Mouse (Mus musculus) intestine, embryonic 15.5 days (tissue): ENCODE measurements around the gene Mpdu1. TPM values are rescaled to one million over a fixed set of nuclear protein-coding genes. Genes with fewer than 3 reads are reported as not detected.
A peak's percentile ranks its signal among the peaks of the same experiment; 100 is the strongest.
"Not testable (repeated sequence)": the region's sequence is repeated elsewhere in the genome, so short reads cannot be mapped to it uniquely, and the experiment has no call there.

Experiments used
- ATAC-seq: fragments of 200-750 bp; cut with Nextera tagmentation; 2 replicates; pipeline ENCODE4 v1.8.0; 2017; ENCODE audit warnings: moderate TSS enrichment, moderate library complexity
- H3K27ac ChIP-seq: fragments of 300-500 bp; sonication (generic); 2 replicates; pipeline ENCODE4 v1.5.1; 2015; ENCODE audit warnings: mild to moderate bottlenecking, inconsistent platforms
- H3K27me3 ChIP-seq: fragments of 300-500 bp; sonication (generic); replicated peaks from 2 replicates; pipeline ENCODE4 v1.6.1; 2015; ENCODE audit warnings: inconsistent platforms
- H3K36me3 ChIP-seq: fragments of 300-500 bp; sonication (generic); 2 replicates; pipeline ENCODE4 v1.6.1; 2015; ENCODE audit warnings: inconsistent platforms
- H3K4me1 ChIP-seq: fragments of 300-500 bp; sonication (generic); replicated peaks from 2 replicates; pipeline ENCODE4 v1.6.1; 2015; ENCODE audit warnings: inconsistent platforms
- H3K4me2 ChIP-seq: fragments of 300-500 bp; sonication (generic); replicated peaks from 2 replicates; pipeline ENCODE4 v1.6.1; 2015; ENCODE audit warnings: mild to moderate bottlenecking, inconsistent platforms
- H3K4me3 ChIP-seq: fragments of 300-500 bp; sonication (generic); replicated peaks from 2 replicates; pipeline ENCODE4 v1.5.1; 2015; ENCODE audit warnings: inconsistent platforms
- H3K9ac ChIP-seq: fragments of 300-500 bp; sonication (generic); 2 replicates; pipeline ENCODE4 v1.6.1; 2015; ENCODE audit warnings: inconsistent platforms
- H3K9me3 ChIP-seq: fragments of 300-500 bp; sonication (generic); 2 replicates; pipeline ENCODE4 v1.6.1; 2016; ENCODE audit warnings: inconsistent platforms
- WGBS: fragments of 180-500 bp; shearing (Covaris S2); methylation state at CpG from one replicate; pipeline ENCODE4 v1.1.7; 2015; 5-methylcytosine and 5-hydroxymethylcytosine counted together
- polyA plus RNA-seq: library from polyadenylated mRNA; unstranded; fragments of >200 nt; fragmentation: Nextera tagmentation; extraction: Ambion mirVana; gene quantifications from 2 replicates; pipeline ENCODE4 v1.2.1, GENCODE M21; 2015

The Mpdu1 gene
- polyA plus RNA-seq, 1 experiment from 2014 or later, result 60.9 TPM

DNA sequence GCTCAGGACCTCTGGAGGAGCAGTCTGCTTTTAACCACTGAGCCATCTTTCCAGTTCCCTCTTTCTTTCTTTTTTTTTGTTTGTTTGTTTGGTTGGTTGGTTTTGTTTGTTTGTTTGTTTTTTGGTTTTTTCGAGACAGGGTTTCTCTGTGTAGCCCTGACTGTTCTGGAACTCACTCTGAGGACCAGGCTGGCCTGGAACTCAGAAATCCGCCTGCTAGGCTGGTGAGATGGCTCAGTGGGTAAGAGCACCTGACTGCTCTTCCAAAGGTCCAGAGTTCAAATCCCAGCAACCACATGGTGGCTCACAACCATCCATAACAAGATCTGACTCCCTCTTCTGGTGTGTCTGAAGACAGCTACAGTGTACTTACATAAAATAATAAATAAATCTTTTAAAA, 38.1 kb downstream of the Mpdu1 start:
- not testable (repeated sequence) for H3K9ac ChIP-seq, H3K4me3 ChIP-seq, H3K27ac ChIP-seq, H3K9me3 ChIP-seq, H3K36me3 ChIP-seq, H3K27me3 ChIP-seq, H3K4me2 ChIP-seq, ATAC-seq, H3K4me1 ChIP-seq
- WGBS, result 90% methylated on average over 2 of the region's 2 CpGs

DNA sequence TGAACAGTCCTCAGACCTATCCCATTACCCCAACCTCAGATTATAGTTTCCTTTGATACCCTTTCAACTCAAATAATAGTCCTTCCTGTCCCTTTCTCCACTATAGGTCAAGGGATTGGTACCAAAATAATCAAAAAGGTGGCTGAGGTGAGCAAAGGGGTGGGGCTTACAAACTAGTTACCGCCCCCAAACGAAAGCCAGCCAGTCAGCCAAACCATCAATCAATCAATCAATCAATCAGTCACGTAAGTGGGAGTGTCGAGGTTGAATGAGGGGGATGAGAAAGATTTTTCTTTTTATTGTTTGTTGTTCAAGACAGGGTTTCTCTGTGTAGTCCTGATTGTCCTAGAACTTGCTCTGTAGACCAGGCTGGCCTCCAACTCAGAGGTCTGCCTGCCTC, 39.4 kb downstream of the Mpdu1 start:
- Histone ChIP-seq H3K4me2 (peak overlapping the region; percentile 81), H3K36me3 (no peaks in the 10 kb centered on the region), H3K4me3 (no peak overlapping the region), H3K27ac (no peak overlapping the region), H3K9ac (no peak overlapping the region), H3K27me3 (no peaks in the 10 kb centered on the region), H3K9me3 (no peaks in the 10 kb centered on the region), H3K4me1 (peaks cover 10% of the 10 kb centered on the region; the same call in 1 of the 2 replicates)
- no peak for ATAC-seq
- WGBS, result 78% methylated on average over 4 of the region's 4 CpGs

GRCm38 (mm10) chr11:69622406-69622805, 40.0 kb downstream of the Mpdu1 start:
- Histone ChIP-seq H3K27ac (0 out of 2 replicates have a peak overlapping the region, but pooled peaks have one; percentile 66), H3K9ac (peak overlapping the region; percentile 71), H3K4me3 (peak overlapping the region; percentile 55), H3K4me1 (peaks cover 10% of the 10 kb centered on the region; the same call in 1 of the 2 replicates), H3K36me3 (no peaks in the 10 kb centered on the region), H3K4me2 (peak overlapping the region; percentile 81), H3K27me3 (no peaks in the 10 kb centered on the region), H3K9me3 (no peaks in the 10 kb centered on the region)
- no peak; the same call in 1 of the 2 replicates for ATAC-seq
- 19% methylated on average over 6 of the region's 6 CpGs for WGBS

- no peaks in the 10 kb centered on the region for H3K27me3 ChIP-seq
- H3K36me3 ChIP-seq, result no peaks in the 10 kb centered on the region
- H3K4me1 ChIP-seq, result peaks cover 10% of the 10 kb centered on the region; the same call in 1 of the 2 replicates
- peak; percentile 88 for ATAC-seq
- peak within 1 kb of the TSS; percentile 71 for H3K9ac ChIP-seq
- peak within 1 kb of the TSS; percentile 55 for H3K4me3 ChIP-seq
- peak within 1 kb of the TSS; percentile 81 for H3K4me2 ChIP-seq
- 3% methylated on average over 20 of the region's 20 CpGs for WGBS
- H3K9me3 ChIP-seq, result no peaks in the 10 kb centered on the region
- H3K27ac ChIP-seq, result peak within 1 kb of the TSS; percentile 66
Measured at GRCm38 (mm10) chr11:69621571-69622268, 40.7 kb downstream of the Mpdu1 start, which contains the start of gene Sat2. Gene Sat2, plus strand, starts transcription at chr11:69622024.

DNA sequence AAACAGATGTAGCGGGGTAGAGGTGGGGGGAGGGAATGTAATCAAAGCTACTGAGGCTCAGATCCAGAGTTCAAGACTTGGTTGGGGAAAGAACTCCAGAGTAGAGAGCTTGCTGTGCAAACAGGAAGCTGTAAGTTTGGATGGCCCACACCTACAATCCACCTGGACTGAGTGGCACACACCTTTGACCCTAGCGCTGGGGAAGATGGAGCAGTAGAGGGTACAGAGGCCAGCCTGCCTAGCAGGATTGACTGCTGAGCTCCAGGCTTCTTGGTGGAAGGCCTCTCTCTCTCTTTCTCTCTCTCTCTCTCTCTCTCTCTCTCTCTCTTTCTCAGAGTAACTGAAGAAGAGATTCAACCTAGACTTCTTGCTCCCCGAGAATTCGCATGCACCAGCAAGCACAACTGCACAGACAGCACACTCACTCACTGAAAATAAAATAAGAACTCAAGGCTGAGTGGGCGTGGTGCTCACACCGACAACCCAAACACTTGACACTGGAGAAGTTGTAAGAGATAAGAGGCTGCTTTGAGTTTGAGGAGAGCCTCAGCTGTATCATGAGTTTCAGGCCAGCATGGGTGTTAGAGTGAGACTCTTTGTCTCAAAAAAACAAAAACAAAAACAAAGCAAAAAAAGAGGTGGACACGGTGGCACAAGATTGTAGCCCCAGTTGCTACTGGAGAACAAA, 41.9 kb downstream of the Mpdu1 start:
- peak; percentile 64 for ATAC-seq
- WGBS, result 60% methylated on average over 7 of the region's 7 CpGs
- Histone ChIP-seq H3K4me1 (peaks cover 10% of the 10 kb centered on the region; the same call in 1 of the 2 replicates), H3K9ac (no peak overlapping the region), H3K27ac (no peak overlapping the region), H3K27me3 (no peaks in the 10 kb centered on the region; the same call in 1 of the 2 replicates), H3K4me3 (no peak overlapping the region), H3K9me3 (no peaks in the 10 kb centered on the region), H3K36me3 (no peaks in the 10 kb centered on the region), H3K4me2 (no peak overlapping the region; the same call in 1 of the 2 replicates)

DNA sequence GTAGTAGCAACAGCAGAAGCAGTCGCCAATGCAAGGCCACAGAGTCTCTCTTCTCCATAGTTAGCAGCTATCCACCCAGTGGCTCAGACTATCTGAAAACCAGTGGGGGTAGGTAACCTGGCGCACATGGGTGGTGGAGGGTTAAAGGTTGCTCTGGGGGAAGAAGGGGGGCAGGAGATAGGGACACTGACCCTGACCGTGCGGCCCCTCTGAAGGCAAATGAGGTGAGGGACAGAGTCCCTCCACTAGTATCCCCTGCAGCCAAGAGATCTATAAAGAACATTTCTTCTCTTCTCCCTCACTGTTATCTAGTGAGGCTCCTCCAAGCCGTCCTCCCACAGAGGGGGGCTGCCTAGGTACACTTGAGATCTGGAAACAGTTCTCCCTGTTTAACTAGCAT, 44.6 kb downstream of the Mpdu1 start, which contains the start of gene Shbg:
Shbg (minus strand) TSS at position 101 of the 400 bp plus-strand sequence.
- 58% methylated on average over 5 of the region's 5 CpGs for WGBS
- Histone ChIP-seq H3K9me3 (no peaks in the 10 kb centered on the region), H3K4me3 (no peak within 1 kb of the TSS), H3K4me1 (peaks cover 12% of the 10 kb centered on the region), H3K4me2 (no peak within 1 kb of the TSS), H3K27ac (no peak within 1 kb of the TSS), H3K36me3 (no peaks in the 10 kb centered on the region), H3K9ac (no peak within 1 kb of the TSS), H3K27me3 (no peaks in the 10 kb centered on the region; the same call in 1 of the 2 replicates)
- ATAC-seq, result no peak

- Histone ChIP-seq H3K9me3 (no peaks in the 10 kb centered on the region), H3K36me3 (no peaks in the 10 kb centered on the region), H3K27me3 (no peaks in the 10 kb centered on the region; the same call in 1 of the 2 replicates), H3K4me1 (peaks cover 7% of the 10 kb centered on the region), H3K4me3 (no peak overlapping the region), H3K27ac (no peak overlapping the region), H3K9ac (no peak overlapping the region), H3K4me2 (no peak overlapping the region)
- no peak for ATAC-seq
- 52% methylated on average over 10 of the region's 10 CpGs for WGBS
Measured at GRCm38 (mm10) chr11:69616781-69617180, 45.7 kb downstream of the Mpdu1 start.

DNA sequence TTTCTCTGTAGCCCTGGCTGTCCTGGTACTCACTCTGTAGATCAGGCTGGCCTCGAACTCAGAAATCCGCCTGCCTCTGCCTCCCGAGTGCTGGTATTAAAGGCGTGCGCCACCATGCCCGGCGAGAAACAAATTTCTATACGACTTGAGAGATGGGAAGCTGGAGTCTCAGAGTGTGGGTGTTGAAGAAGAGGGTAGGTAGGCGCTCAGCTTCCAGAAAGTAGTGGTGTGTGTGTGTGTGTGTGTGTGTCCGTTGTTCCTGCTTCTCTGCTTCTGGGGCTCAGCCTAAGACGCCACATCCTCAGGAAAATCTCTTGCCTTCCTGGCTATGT, 48.2 kb downstream of the Mpdu1 start:
- peak; percentile 22; the same call in 1 of the 2 replicates for ATAC-seq
- 56% methylated on average over 11 of the region's 11 CpGs for WGBS
- not testable (repeated sequence) for H3K9ac ChIP-seq

GRCm38 (mm10) chr11:69613553-69614256, 48.7 kb downstream of the Mpdu1 start:
- Histone ChIP-seq H3K9ac (0 out of 2 replicates have a peak overlapping the region, but pooled peaks have one; percentile 17), H3K4me3 (no peak overlapping the region), H3K9me3 (no peaks in the 10 kb centered on the region), H3K4me1 (peaks cover 4% of the 10 kb centered on the region; the same call in 1 of the 2 replicates), H3K36me3 (no peaks in the 10 kb centered on the region), H3K27ac (no peak overlapping the region), H3K27me3 (no peaks in the 10 kb centered on the region; the same call in 1 of the 2 replicates), H3K4me2 (peak overlapping the region; percentile 44)
- WGBS, result 12% methylated on average over 19 of the region's 19 CpGs
- peak; percentile 80 for ATAC-seq

More for the DNA sequence above, 48.2 kb downstream of the Mpdu1 start:
- not testable (repeated sequence) for H3K9me3 ChIP-seq, H3K4me3 ChIP-seq, H3K27ac ChIP-seq, H3K27me3 ChIP-seq, H3K36me3 ChIP-seq, H3K4me1 ChIP-seq
- H3K4me2 ChIP-seq, result peak overlapping the region; percentile 44

GRCm38 (mm10) chr11:69610899-69611298, 51.5 kb downstream of the Mpdu1 start:
- 58% methylated on average over 4 of the region's 4 CpGs for WGBS
- H3K27ac ChIP-seq, result no peak overlapping the region
- ATAC-seq, result no peak
- H3K4me3 ChIP-seq, result no peak overlapping the region
- no peaks in the 10 kb centered on the region for H3K36me3 ChIP-seq
- H3K4me1 ChIP-seq, result peaks cover 8% of the 10 kb centered on the region; the same call in 1 of the 2 replicates
- no peak overlapping the region for H3K9ac ChIP-seq
- H3K4me2 ChIP-seq, result no peak overlapping the region
- H3K9me3 ChIP-seq, result no peaks in the 10 kb centered on the region
- no peaks in the 10 kb centered on the region for H3K27me3 ChIP-seq

- Histone ChIP-seq H3K4me2 (no peak overlapping the region), H3K9ac (no peak overlapping the region), H3K4me3 (no peak overlapping the region), H3K36me3 (no peaks in the 10 kb centered on the region), H3K4me1 (peaks cover 18% of the 10 kb centered on the region), H3K27me3 (peaks cover 7% of the 10 kb centered on the region; the same call in 1 of the 2 replicates), H3K27ac (no peak overlapping the region), H3K9me3 (no peaks in the 10 kb centered on the region)
- 60% methylated on average over 7 of the region's 7 CpGs for WGBS
- no peak for ATAC-seq
Measured at GRCm38 (mm10) chr11:69609416-69609815, 53.0 kb downstream of the Mpdu1 start.

GRCm38 (mm10) chr11:69608525-69608924, 53.9 kb downstream of the Mpdu1 start:
- peaks cover 15% of the 10 kb centered on the region; the same call in 1 of the 2 replicates for H3K27me3 ChIP-seq
- no peak overlapping the region for H3K4me2 ChIP-seq
- WGBS, result 82% methylated on average over 3 of the region's 3 CpGs
- H3K9me3 ChIP-seq, result no peaks in the 10 kb centered on the region
- peaks cover 18% of the 10 kb centered on the region; the same call in 1 of the 2 replicates for H3K4me1 ChIP-seq
- ATAC-seq, result no peak
- no peak overlapping the region for H3K9ac ChIP-seq
- H3K36me3 ChIP-seq, result no peaks in the 10 kb centered on the region
- no peak overlapping the region for H3K4me3 ChIP-seq
- H3K27ac ChIP-seq, result no peak overlapping the region
